Mouse (Mus musculus): ENCODE results near the gene Pax3.

DNA sequence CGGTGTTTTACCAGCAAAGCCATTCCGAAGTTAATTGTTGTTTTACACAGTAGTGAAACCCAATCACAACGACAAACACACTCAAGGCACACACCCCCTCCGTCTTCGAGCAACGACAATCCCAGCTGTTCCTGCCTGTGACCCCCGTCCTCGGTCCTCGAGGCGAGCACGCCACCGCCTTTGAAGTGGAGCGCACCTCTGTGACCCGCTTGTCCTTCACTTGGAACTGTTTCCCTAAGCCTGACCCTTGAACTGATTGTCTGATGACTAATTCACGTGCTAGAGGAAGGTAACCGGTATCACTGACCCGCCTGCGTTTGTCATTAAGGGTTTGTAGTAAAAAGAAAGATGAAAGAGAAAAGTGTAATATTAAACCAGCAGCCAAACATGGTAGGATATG, 115.2 kb downstream of the Pax3 start:
- TF ChIP-seq TAL1 (IDR thresholded peaks at IDR 0.05; ENCODE audit: low read length) (no peak), GATA1 (IDR thresholded peaks at IDR 0.05; ENCODE audit: low read length) (no peak)
